Mouse (Mus musculus): ENCODE results near the gene Kcnip1.

GRCm38 (mm10) chr11:33992938-33993337 lies at the start of gene Kcnip1:
- TF ChIP-seq CTCF (IDR thresholded peaks at IDR 0.05; ENCODE audit: low read depth) = no peak
- TF ChIP-seq EP300 (IDR thresholded peaks at IDR 0.05; ENCODE audit: low read depth) = no peak

Measured in liver, embryonic 14.5 days (tissue).